Mouse (Mus musculus) hindbrain, embryonic 11.5 days (tissue): ENCODE measurements at regions not wholly inside any gene's neighbourhood (a gene's known extent, or its start where the extent isn't known, plus 50 kb on each side); places are given as distances from the start of the nearest gene placed in this dataset.

Source experiments
- ATAC-seq: fragments of 200-750 bp; cut with Nextera tagmentation; 2 replicates; pipeline ENCODE4 v1.8.0; 2017; ENCODE audit warnings: mild to moderate bottlenecking, moderate TSS enrichment, moderate library complexity; ENCODE audit not compliant: low FRiP score
- DNase-seq: peaks from one replicate; pipeline ENCODE4 v3.0.0-alpha.2; 2015; ENCODE audit warnings: low spot score
- H3K27ac ChIP-seq: fragments of 300-500 bp; sonication (generic); 2 replicates; pipeline ENCODE4 v1.5.1; 2014; ENCODE audit warnings: mild to moderate bottlenecking, low read depth, low read length
- H3K27me3 ChIP-seq: fragments of 300-500 bp; sonication (generic); 2 replicates; pipeline ENCODE4 v1.6.1; 2014; ENCODE audit warnings: mild to moderate bottlenecking, low read length, moderate library complexity, mixed read lengths; ENCODE audit not compliant: control insufficient read depth, insufficient read depth
- H3K36me3 ChIP-seq: fragments of 300-500 bp; sonication (generic); 2 replicates; pipeline ENCODE4 v1.6.1; 2014; ENCODE audit warnings: mild to moderate bottlenecking, low read length, moderate library complexity, mixed read lengths; ENCODE audit not compliant: control insufficient read depth, insufficient read depth
- H3K4me1 ChIP-seq: fragments of 300-500 bp; sonication (generic); replicated peaks from 2 replicates; pipeline ENCODE4 v1.6.1; 2014; ENCODE audit warnings: low read length, mixed read lengths; ENCODE audit not compliant: control insufficient read depth, insufficient read depth
- H3K4me2 ChIP-seq: fragments of 300-500 bp; sonication (generic); replicated peaks from 2 replicates; pipeline ENCODE4 v1.6.1; 2014; ENCODE audit warnings: mild to moderate bottlenecking, low read depth, low read length
- H3K4me3 ChIP-seq: fragments of 300-500 bp; sonication (generic); 2 replicates; pipeline ENCODE4 v1.5.1; 2014; ENCODE audit warnings: low read depth, low read length
- H3K9ac ChIP-seq: fragments of 300-500 bp; sonication (generic); 2 replicates; pipeline ENCODE4 v1.6.1; 2014; ENCODE audit warnings: low read depth, low read length
- H3K9me3 ChIP-seq: fragments of 300-500 bp; sonication (generic); 2 replicates; pipeline ENCODE4 v1.6.1; 2016; ENCODE audit warnings: low read length; ENCODE audit not compliant: control insufficient read depth
- WGBS: fragments of 180-500 bp; shearing (Covaris S2); extraction: QIAGEN DNeasy Blood & Tissue Kit; methylation state at CpG from one replicate; pipeline ENCODE4 v1.1.7; 2014; 5-methylcytosine and 5-hydroxymethylcytosine counted together

DNA sequence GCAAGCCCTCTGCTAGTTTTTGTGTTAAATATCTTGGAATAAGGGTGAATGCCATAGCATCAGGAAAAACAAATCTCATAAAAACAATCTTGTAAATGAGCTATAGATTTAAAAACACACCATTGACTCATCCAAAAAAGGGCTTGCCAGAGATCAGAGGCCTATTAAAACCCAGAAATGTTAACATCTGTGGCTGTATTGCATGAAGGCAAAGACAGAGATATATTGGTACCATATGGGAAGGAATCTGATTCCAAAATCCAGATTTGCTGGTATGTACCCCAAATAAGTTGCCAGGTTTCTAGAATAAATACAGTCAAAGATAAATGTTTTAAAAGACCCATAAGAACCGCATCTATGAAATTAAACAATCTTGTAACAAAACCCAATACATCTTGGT, 404.4 kb upstream of the BC052040 start:
- no peaks in the 10 kb centered on the region for H3K36me3 ChIP-seq
- WGBS: 86% methylated on average over 1 of the region's 1 CpGs
- H3K4me2 ChIP-seq: no peak overlapping the region
- DNase-seq (no peak), ATAC-seq (no peak)
- H3K27ac ChIP-seq: no peak overlapping the region
- H3K4me3 ChIP-seq: no peak overlapping the region
- no peaks in the 10 kb centered on the region for H3K27me3 ChIP-seq
- no peaks in the 10 kb centered on the region for H3K9me3 ChIP-seq
- H3K9ac ChIP-seq: no peak overlapping the region
- H3K4me1 ChIP-seq: no peaks in the 10 kb centered on the region

DNA sequence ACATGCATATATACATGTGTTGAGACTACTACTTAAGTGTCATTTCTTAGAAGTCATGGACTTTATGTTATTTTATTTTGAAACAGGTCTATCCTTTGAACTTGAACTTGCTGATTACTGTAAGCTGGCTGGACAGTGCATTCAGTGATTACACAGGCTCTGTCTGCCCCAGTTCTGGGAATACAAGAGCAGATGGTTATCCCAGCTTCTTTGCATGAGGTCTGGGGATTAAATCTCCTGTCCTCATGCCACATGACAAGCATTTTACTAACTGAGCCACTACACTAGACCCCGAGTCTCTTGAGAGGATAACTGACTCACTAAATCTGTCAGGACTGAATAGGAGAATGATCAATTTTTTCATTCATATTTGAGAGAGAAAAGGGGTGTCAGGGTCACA, 403.6 kb upstream of the BC052040 start:
- no peak overlapping the region for H3K27ac ChIP-seq
- no peak overlapping the region for H3K4me2 ChIP-seq
- no peaks in the 10 kb centered on the region for H3K9me3 ChIP-seq
- ATAC-seq: no peak
- no peak for DNase-seq
- 83% methylated on average over 1 of the region's 1 CpGs for WGBS
- H3K4me1 ChIP-seq: no peaks in the 10 kb centered on the region
- no peaks in the 10 kb centered on the region for H3K27me3 ChIP-seq
- H3K4me3 ChIP-seq: no peak overlapping the region
- no peaks in the 10 kb centered on the region for H3K36me3 ChIP-seq
- no peak overlapping the region for H3K9ac ChIP-seq

DNA sequence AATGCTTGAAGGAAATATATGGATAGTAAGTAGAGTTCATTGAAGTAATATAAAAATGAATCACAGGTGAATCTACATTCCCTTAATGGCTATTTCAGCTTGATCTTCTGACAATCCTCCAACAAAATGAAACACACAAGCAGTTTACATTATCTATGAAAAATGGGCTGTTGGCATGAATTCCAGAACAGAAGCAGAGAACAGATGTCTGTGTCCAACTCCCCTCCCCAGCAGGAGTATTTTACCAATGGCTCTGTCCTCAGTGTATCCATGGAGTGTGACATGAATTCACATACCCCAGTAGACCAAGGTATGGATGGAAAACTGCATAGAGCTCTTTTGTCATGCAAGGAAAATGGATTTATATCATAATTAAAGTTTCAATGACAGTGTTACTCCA, 370.3 kb upstream of the BC052040 start:
- Histone ChIP-seq H3K36me3 (no peaks in the 10 kb centered on the region), H3K27ac (no peak overlapping the region), H3K9me3 (no peaks in the 10 kb centered on the region), H3K9ac (no peak overlapping the region), H3K4me1 (0 out of 2 replicates have a peak, but pooled peaks cover 2% of the 10 kb centered on the region), H3K4me3 (no peak overlapping the region), H3K27me3 (no peaks in the 10 kb centered on the region), H3K4me2 (no peak overlapping the region)
- ATAC-seq (no peak), DNase-seq (no peak)

DNA sequence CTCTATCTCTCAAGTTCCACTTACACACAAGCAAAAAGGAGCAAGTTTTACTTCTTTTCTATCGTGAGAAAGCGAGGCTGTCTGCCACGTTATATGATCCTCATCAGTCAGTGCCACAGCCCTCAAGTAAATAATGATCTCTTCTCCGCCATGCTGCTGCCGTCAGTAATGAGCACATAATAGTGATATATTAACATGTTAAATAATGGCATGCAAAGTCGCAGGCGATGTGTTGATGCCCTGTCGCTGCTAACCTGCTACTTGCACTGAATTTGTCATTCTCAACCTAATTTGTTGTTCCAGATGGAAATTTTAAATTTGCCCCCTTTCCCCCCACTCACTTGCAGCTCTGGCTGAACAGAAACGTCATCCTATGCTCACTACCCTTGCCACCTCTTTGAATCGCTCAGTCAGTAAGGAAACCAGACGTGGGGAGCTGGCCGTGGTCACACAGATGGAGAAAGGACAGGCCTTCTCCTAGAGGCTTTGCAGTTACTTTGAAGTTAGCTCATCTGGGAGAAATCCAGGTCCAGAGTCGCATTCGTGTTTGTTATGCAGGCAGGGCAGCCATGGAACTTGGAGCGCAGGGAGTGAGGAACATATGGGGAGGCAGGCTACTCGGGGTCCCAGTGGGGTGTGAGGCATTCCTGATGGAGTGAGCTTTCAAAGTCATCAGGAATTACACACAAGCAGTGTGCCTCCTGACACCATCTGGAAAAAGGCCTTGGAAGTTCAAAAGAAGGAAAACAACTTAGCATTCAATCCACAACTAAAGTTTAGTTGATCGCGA, 368.1 kb upstream of the BC052040 start:
- no peaks in the 10 kb centered on the region for H3K36me3 ChIP-seq
- DNase-seq: peak; percentile 28
- H3K27ac ChIP-seq: no peak overlapping the region
- peak overlapping the region; percentile 21; the same call in 1 of the 2 replicates for H3K4me2 ChIP-seq
- H3K4me1 ChIP-seq: 0 out of 2 replicates have a peak, but pooled peaks cover 2% of the 10 kb centered on the region
- no peak overlapping the region for H3K9ac ChIP-seq
- ATAC-seq: no peak
- H3K27me3 ChIP-seq: no peaks in the 10 kb centered on the region
- 35% methylated on average over 18 of the region's 18 CpGs for WGBS
- no peak overlapping the region for H3K4me3 ChIP-seq
- H3K9me3 ChIP-seq: no peaks in the 10 kb centered on the region

DNA sequence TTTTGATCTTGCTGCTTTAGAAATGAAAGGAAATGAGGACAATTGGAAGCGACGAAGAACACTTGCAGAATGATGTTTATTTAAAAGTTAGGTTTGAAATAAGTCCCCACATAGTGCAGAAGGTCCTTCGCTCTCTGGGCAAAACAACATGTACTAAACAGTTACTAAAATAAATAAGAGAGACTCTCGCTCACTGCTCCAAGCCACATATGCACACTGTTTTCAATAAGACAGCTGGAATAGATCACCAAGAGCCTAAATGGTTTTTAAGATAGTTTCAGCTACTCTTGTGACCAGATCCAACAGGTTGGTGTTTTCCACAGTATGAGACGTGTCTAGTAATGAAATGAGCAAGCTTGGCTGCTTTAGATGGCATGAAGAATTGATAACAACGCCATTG, 367.2 kb upstream of the BC052040 start:
- ATAC-seq (no peak), DNase-seq (no peak)
- Histone ChIP-seq H3K4me2 (no peak overlapping the region), H3K4me1 (0 out of 2 replicates have a peak, but pooled peaks cover 2% of the 10 kb centered on the region), H3K27ac (no peak overlapping the region), H3K9me3 (no peaks in the 10 kb centered on the region), H3K9ac (no peak overlapping the region), H3K27me3 (no peaks in the 10 kb centered on the region), H3K36me3 (no peaks in the 10 kb centered on the region), H3K4me3 (no peak overlapping the region)
- WGBS: 70% methylated on average over 6 of the region's 6 CpGs

DNA sequence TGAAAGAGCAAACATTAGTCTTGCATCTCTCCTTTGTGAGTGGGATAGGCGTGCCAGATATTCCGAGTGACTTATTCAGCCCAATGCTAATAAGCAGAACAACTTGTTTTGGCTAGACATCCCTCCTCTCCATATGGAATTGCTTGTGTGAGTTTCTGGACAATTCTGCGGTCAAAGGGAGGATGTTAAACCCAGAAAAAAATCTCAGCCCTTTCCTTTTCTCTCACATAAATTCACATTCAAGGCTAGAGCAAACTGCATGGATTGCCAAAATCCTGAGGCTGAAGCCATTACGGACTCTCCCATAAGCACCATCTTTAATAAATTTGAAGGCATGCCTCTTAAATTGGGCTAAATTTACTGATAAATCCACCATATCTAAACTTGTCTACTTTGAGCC, 351.5 kb upstream of the BC052040 start:
- ATAC-seq (no peak), DNase-seq (no peak)
- Histone ChIP-seq H3K4me1 (no peaks in the 10 kb centered on the region), H3K4me3 (no peak overlapping the region), H3K27me3 (no peaks in the 10 kb centered on the region), H3K9me3 (no peaks in the 10 kb centered on the region), H3K27ac (no peak overlapping the region), H3K4me2 (no peak overlapping the region), H3K36me3 (no peaks in the 10 kb centered on the region), H3K9ac (no peak overlapping the region)
- 83% methylated on average over 4 of the region's 4 CpGs for WGBS

DNA sequence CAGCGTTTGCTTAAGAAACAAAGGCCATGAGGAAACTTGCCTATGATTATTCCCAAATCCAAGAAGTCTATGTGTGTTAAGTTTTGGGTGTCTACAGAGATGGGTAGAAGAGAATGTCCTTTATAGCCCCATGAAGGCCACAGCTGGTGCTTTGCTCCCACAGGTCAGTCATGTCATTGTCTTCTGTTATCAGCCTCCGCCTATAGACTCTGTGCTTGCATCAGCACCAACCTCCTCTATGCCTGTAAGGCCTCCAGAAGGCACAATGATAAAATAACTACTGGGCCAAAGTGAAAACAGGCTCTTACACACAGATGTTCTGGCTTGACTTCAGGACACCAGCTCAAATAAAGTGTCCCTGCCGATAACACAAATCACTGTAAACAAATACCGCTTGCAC, 333.8 kb upstream of the BC052040 start:
- ATAC-seq (no peak), DNase-seq (no peak)
- no peak overlapping the region for H3K27ac ChIP-seq
- H3K27me3 ChIP-seq: no peaks in the 10 kb centered on the region
- no peaks in the 10 kb centered on the region for H3K36me3 ChIP-seq
- H3K9ac ChIP-seq: no peak overlapping the region
- H3K4me3 ChIP-seq: no peak overlapping the region
- H3K4me1 ChIP-seq: no peaks in the 10 kb centered on the region
- WGBS: 93% methylated on average over 4 of the region's 4 CpGs
- no peak overlapping the region for H3K4me2 ChIP-seq
- H3K9me3 ChIP-seq: no peaks in the 10 kb centered on the region

DNA sequence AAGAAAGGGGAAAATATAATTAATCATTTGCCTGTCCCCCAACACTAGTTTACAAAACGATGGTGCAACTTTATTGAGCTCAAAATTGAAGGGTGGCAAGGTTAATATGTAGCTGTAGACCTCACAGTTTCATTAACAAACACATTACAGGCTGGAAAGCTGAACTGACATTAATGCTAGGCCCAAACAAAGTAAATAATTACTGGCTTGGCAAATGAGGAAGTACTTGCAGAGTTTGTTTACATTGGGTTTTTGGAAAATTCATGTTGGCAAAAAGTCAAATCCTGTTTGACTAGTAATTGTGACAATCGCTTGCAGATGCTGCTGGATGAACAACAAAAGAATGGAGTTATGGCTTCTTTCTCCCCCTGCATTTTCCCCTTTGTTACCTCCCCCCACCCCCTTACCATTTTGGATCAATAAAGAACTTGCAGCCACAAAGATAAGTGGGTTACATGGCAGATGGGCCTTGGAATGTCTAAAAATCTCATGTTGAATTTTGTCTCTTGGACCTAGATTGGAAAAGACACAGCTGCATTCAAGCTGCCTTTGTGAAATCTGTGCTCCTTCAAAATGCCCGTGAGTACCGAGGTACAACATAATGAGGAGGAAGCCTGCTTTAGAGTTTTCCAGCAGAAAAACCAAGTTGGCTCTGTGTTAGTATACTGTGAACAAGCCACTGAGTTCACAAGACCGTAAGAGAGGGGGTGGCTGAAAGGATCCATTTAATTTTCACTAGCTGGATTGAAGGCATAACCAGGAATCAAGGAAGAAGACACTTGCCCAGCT, 331.3 kb upstream of the BC052040 start:
- H3K27ac ChIP-seq: no peak overlapping the region
- DNase-seq (no peak), ATAC-seq (no peak)
- no peaks in the 10 kb centered on the region for H3K36me3 ChIP-seq
- 74% methylated on average over 5 of the region's 5 CpGs for WGBS
- H3K4me2 ChIP-seq: no peak overlapping the region
- no peak overlapping the region for H3K4me3 ChIP-seq
- no peaks in the 10 kb centered on the region for H3K27me3 ChIP-seq
- H3K9me3 ChIP-seq: no peaks in the 10 kb centered on the region
- H3K9ac ChIP-seq: no peak overlapping the region
- no peaks in the 10 kb centered on the region for H3K4me1 ChIP-seq

DNA sequence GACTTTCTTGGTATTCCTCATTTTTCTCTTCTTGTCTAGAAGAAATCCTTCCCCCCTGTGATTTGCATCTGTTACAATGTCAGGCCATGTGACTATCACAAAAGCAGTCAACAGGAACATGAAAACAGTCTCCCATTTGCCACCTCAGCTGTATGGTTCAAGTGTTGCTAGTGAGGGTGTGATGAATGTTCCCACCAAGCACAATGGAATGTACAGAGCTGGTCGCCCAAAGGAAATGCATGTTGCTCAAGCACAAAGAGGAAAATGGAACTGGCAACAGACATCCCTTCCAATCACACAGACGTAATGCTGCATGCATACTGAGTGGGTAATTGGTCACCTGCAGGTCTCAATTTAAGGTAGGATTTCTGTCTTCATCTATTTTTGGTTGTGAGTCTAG, 324.1 kb upstream of the BC052040 start:
- no peak overlapping the region for H3K4me2 ChIP-seq
- no peaks in the 10 kb centered on the region for H3K27me3 ChIP-seq
- no peaks in the 10 kb centered on the region for H3K36me3 ChIP-seq
- H3K4me3 ChIP-seq: no peak overlapping the region
- DNase-seq (no peak), ATAC-seq (no peak)
- H3K9ac ChIP-seq: no peak overlapping the region
- 51% methylated on average over 2 of the region's 2 CpGs for WGBS
- no peaks in the 10 kb centered on the region for H3K9me3 ChIP-seq
- H3K4me1 ChIP-seq: no peaks in the 10 kb centered on the region
- H3K27ac ChIP-seq: no peak overlapping the region
